Mouse (Mus musculus) hindbrain, embryonic 11.5 days (tissue): ENCODE results near the gene Cyyr1. TPM values are rescaled to one million over a fixed set of nuclear protein-coding genes. Genes with fewer than 3 reads are reported as not detected.
A peak's percentile ranks its signal among the peaks of the same experiment; 100 is the strongest.

Experiments used
- ATAC-seq: fragments of 200-750 bp; cut with Nextera tagmentation; 2 replicates; pipeline ENCODE4 v1.8.0; 2017; ENCODE audit warnings: mild to moderate bottlenecking, moderate TSS enrichment, moderate library complexity; ENCODE audit not compliant: low FRiP score
- DNase-seq: peaks from one replicate; pipeline ENCODE4 v3.0.0-alpha.2; 2015; ENCODE audit warnings: low spot score
- H3K27ac ChIP-seq: fragments of 300-500 bp; sonication (generic); 2 replicates; pipeline ENCODE4 v1.5.1; 2014; ENCODE audit warnings: mild to moderate bottlenecking, low read depth, low read length
- H3K27me3 ChIP-seq: fragments of 300-500 bp; sonication (generic); 2 replicates; pipeline ENCODE4 v1.6.1; 2014; ENCODE audit warnings: mild to moderate bottlenecking, low read length, moderate library complexity, mixed read lengths; ENCODE audit not compliant: control insufficient read depth, insufficient read depth
- H3K36me3 ChIP-seq: fragments of 300-500 bp; sonication (generic); 2 replicates; pipeline ENCODE4 v1.6.1; 2014; ENCODE audit warnings: mild to moderate bottlenecking, low read length, moderate library complexity, mixed read lengths; ENCODE audit not compliant: control insufficient read depth, insufficient read depth
- H3K4me1 ChIP-seq: fragments of 300-500 bp; sonication (generic); replicated peaks from 2 replicates; pipeline ENCODE4 v1.6.1; 2014; ENCODE audit warnings: low read length, mixed read lengths; ENCODE audit not compliant: control insufficient read depth, insufficient read depth
- H3K4me2 ChIP-seq: fragments of 300-500 bp; sonication (generic); replicated peaks from 2 replicates; pipeline ENCODE4 v1.6.1; 2014; ENCODE audit warnings: mild to moderate bottlenecking, low read depth, low read length
- H3K4me3 ChIP-seq: fragments of 300-500 bp; sonication (generic); 2 replicates; pipeline ENCODE4 v1.5.1; 2014; ENCODE audit warnings: low read depth, low read length
- H3K9ac ChIP-seq: fragments of 300-500 bp; sonication (generic); 2 replicates; pipeline ENCODE4 v1.6.1; 2014; ENCODE audit warnings: low read depth, low read length
- H3K9me3 ChIP-seq: fragments of 300-500 bp; sonication (generic); 2 replicates; pipeline ENCODE4 v1.6.1; 2016; ENCODE audit warnings: low read length; ENCODE audit not compliant: control insufficient read depth
- WGBS: fragments of 180-500 bp; shearing (Covaris S2); extraction: QIAGEN DNeasy Blood & Tissue Kit; methylation state at CpG from one replicate; pipeline ENCODE4 v1.1.7; 2014; 5-methylcytosine and 5-hydroxymethylcytosine counted together
- polyA plus RNA-seq: library from polyadenylated mRNA; unstranded; fragments of >200 nt; fragmentation: Nextera tagmentation; extraction: Ambion mirVana; gene quantifications from 2 replicates; pipeline ENCODE4 v1.2.1, GENCODE M21; 2014

The Cyyr1 gene
- polyA plus RNA-seq, 1 experiment from 2014 or later = 6.2 TPM

- Histone ChIP-seq H3K4me2 (no peak overlapping the region), H3K9ac (no peak overlapping the region), H3K9me3 (no peaks in the 10 kb centered on the region), H3K27ac (no peak overlapping the region), H3K4me1 (no peaks in the 10 kb centered on the region), H3K4me3 (no peak overlapping the region), H3K36me3 (no peaks in the 10 kb centered on the region), H3K27me3 (no peaks in the 10 kb centered on the region)
- no peak for ATAC-seq
- WGBS = 80% methylated on average over 4 of the region's 4 CpGs
- DNase-seq = no peak
These were observed 11.4 kb downstream of the Cyyr1 start for GRCm38 (mm10) chr16:85541676-85542273.

GRCm38 (mm10) chr16:85541023-85541422 is 12.2 kb downstream of the Cyyr1 start:
- Histone ChIP-seq H3K27ac (no peak overlapping the region), H3K9ac (no peak overlapping the region), H3K9me3 (no peaks in the 10 kb centered on the region), H3K27me3 (no peaks in the 10 kb centered on the region), H3K4me2 (no peak overlapping the region), H3K36me3 (no peaks in the 10 kb centered on the region), H3K4me3 (no peak overlapping the region), H3K4me1 (no peaks in the 10 kb centered on the region)
- 90% methylated on average over 6 of the region's 6 CpGs for WGBS
- no peak for ATAC-seq
- no peak for DNase-seq

- H3K27ac ChIP-seq = no peak overlapping the region
- no peaks in the 10 kb centered on the region for H3K27me3 ChIP-seq
- no peak overlapping the region for H3K4me3 ChIP-seq
- no peaks in the 10 kb centered on the region for H3K9me3 ChIP-seq
- H3K9ac ChIP-seq = no peak overlapping the region
- H3K36me3 ChIP-seq = no peaks in the 10 kb centered on the region
- H3K4me1 ChIP-seq = no peaks in the 10 kb centered on the region
- ATAC-seq (no peak), DNase-seq (no peak)
- H3K4me2 ChIP-seq = no peak overlapping the region
- WGBS = 82% methylated on average over 5 of the region's 5 CpGs
These were observed 14.8 kb downstream of the Cyyr1 start for GRCm38 (mm10) chr16:85538367-85538766.

- no peak overlapping the region for H3K4me2 ChIP-seq
- H3K27me3 ChIP-seq = no peaks in the 10 kb centered on the region
- H3K9me3 ChIP-seq = no peaks in the 10 kb centered on the region
- H3K36me3 ChIP-seq = no peaks in the 10 kb centered on the region
- 92% methylated on average over 8 of the region's 8 CpGs for WGBS
- DNase-seq (no peak), ATAC-seq (no peak)
- H3K4me3 ChIP-seq = no peak overlapping the region
- H3K4me1 ChIP-seq = no peaks in the 10 kb centered on the region
- H3K9ac ChIP-seq = no peak overlapping the region
- H3K27ac ChIP-seq = no peak overlapping the region
These were observed 17.1 kb downstream of the Cyyr1 start for GRCm38 (mm10) chr16:85536075-85536474.

GRCm38 (mm10) chr16:85527743-85528620 is 25.2 kb downstream of the Cyyr1 start:
- Histone ChIP-seq H3K9ac (no peak overlapping the region), H3K27me3 (no peaks in the 10 kb centered on the region), H3K27ac (no peak overlapping the region), H3K4me2 (no peak overlapping the region), H3K36me3 (no peaks in the 10 kb centered on the region), H3K4me3 (no peak overlapping the region), H3K4me1 (no peaks in the 10 kb centered on the region), H3K9me3 (no peaks in the 10 kb centered on the region)
- ATAC-seq = peak; percentile 81
- 56% methylated on average over 12 of the region's 12 CpGs for WGBS
- peak; percentile 47 for DNase-seq

GRCm38 (mm10) chr16:85524589-85524988 is 28.6 kb downstream of the Cyyr1 start:
- no peaks in the 10 kb centered on the region for H3K27me3 ChIP-seq
- no peak overlapping the region for H3K4me3 ChIP-seq
- 84% methylated on average over 8 of the region's 8 CpGs for WGBS
- no peak overlapping the region for H3K4me2 ChIP-seq
- no peaks in the 10 kb centered on the region for H3K36me3 ChIP-seq
- no peak for DNase-seq
- no peak for ATAC-seq
- no peak overlapping the region for H3K9ac ChIP-seq
- H3K9me3 ChIP-seq = no peaks in the 10 kb centered on the region
- no peak overlapping the region for H3K27ac ChIP-seq
- no peaks in the 10 kb centered on the region for H3K4me1 ChIP-seq

GRCm38 (mm10) chr16:85507264-85507663 is 45.9 kb downstream of the Cyyr1 start:
- no peak for DNase-seq
- Histone ChIP-seq H3K9ac (no peak overlapping the region), H3K4me1 (no peaks in the 10 kb centered on the region), H3K27me3 (no peaks in the 10 kb centered on the region), H3K36me3 (no peaks in the 10 kb centered on the region), H3K27ac (no peak overlapping the region), H3K9me3 (no peaks in the 10 kb centered on the region), H3K4me3 (no peak overlapping the region), H3K4me2 (no peak overlapping the region)
- ATAC-seq = no peak
- WGBS = 91% methylated on average over 6 of the region's 6 CpGs

- no peak overlapping the region for H3K4me2 ChIP-seq
- H3K4me3 ChIP-seq = no peak overlapping the region
- H3K36me3 ChIP-seq = no peaks in the 10 kb centered on the region
- no peaks in the 10 kb centered on the region for H3K4me1 ChIP-seq
- DNase-seq = peak; percentile 26
- no peaks in the 10 kb centered on the region for H3K27me3 ChIP-seq
- no peaks in the 10 kb centered on the region for H3K9me3 ChIP-seq
- peak; percentile 71 for ATAC-seq
- H3K27ac ChIP-seq = no peak overlapping the region
- whole genome bisulfite sequencing = 23% methylated on average over 3 of the region's 3 CpGs
- H3K9ac ChIP-seq = no peak overlapping the region
These were observed 48.1 kb downstream of the Cyyr1 start for GRCm38 (mm10) chr16:85505108-85505507.

- H3K4me3 ChIP-seq = no peak overlapping the region
- no peaks in the 10 kb centered on the region for H3K27me3 ChIP-seq
- no peak overlapping the region for H3K4me2 ChIP-seq
- no peaks in the 10 kb centered on the region for H3K36me3 ChIP-seq
- WGBS = 85% methylated on average over 5 of the region's 5 CpGs
- H3K9ac ChIP-seq = no peak overlapping the region
- no peak overlapping the region for H3K27ac ChIP-seq
- ATAC-seq = no peak
- DNase-seq = no peak
- no peaks in the 10 kb centered on the region for H3K4me1 ChIP-seq
- H3K9me3 ChIP-seq = no peaks in the 10 kb centered on the region
These were observed 49.8 kb downstream of the Cyyr1 start for GRCm38 (mm10) chr16:85503416-85503815.
